Mouse (Mus musculus) neural tube, embryonic 15.5 days (tissue): Measurements from ENCODE around the gene Tmem253. TPM values are rescaled to one million over a fixed set of nuclear protein-coding genes. Genes with fewer than 3 reads are reported as not detected.

ENCODE experiments used
- ATAC-seq: fragments of 200-750 bp; cut with Nextera tagmentation; 2 replicates; pipeline ENCODE4 v1.8.0; 2017; ENCODE audit warnings: mild to moderate bottlenecking, moderate TSS enrichment, moderate library complexity; ENCODE audit not compliant: low FRiP score
- H3K27ac ChIP-seq: fragments of 300-500 bp; sonication (generic); replicated peaks from 2 replicates; pipeline ENCODE4 v1.5.1; 2015; ENCODE audit warnings: mild to moderate bottlenecking, inconsistent platforms
- H3K27me3 ChIP-seq: fragments of 300-500 bp; sonication (generic); replicated peaks from 2 replicates; pipeline ENCODE4 v1.6.1; 2015; ENCODE audit warnings: inconsistent platforms
- H3K36me3 ChIP-seq: fragments of 300-500 bp; sonication (generic); 2 replicates; pipeline ENCODE4 v1.6.1; 2015; ENCODE audit warnings: inconsistent platforms
- H3K4me1 ChIP-seq: fragments of 300-500 bp; sonication (generic); 2 replicates; pipeline ENCODE4 v1.6.1; 2015; ENCODE audit warnings: inconsistent platforms
- H3K4me2 ChIP-seq: fragments of 300-500 bp; sonication (generic); 2 replicates; pipeline ENCODE4 v1.6.1; 2015; ENCODE audit warnings: inconsistent platforms, mild to moderate bottlenecking, moderate library complexity
- H3K4me3 ChIP-seq: fragments of 300-500 bp; sonication (generic); replicated peaks from 2 replicates; pipeline ENCODE4 v1.5.1; 2015; ENCODE audit warnings: mild to moderate bottlenecking, inconsistent platforms
- H3K9ac ChIP-seq: fragments of 300-500 bp; sonication (generic); replicated peaks from 2 replicates; pipeline ENCODE4 v1.6.1; 2015; ENCODE audit warnings: mild to moderate bottlenecking, inconsistent platforms
- H3K9me3 ChIP-seq: fragments of 300-500 bp; sonication (generic); replicated peaks from 2 replicates; pipeline ENCODE4 v1.6.1; 2016; ENCODE audit warnings: inconsistent platforms
- WGBS: fragments of 180-500 bp; shearing (Covaris S2); methylation state at CpG from one replicate; pipeline ENCODE4 v1.1.7; 2015; ENCODE audit warnings: mixed read lengths; 5-methylcytosine and 5-hydroxymethylcytosine counted together
- polyA plus RNA-seq: library from polyadenylated mRNA; unstranded; fragments of >200 nt; fragmentation: Nextera tagmentation; extraction: Ambion mirVana; gene quantifications from 2 replicates; pipeline ENCODE4 v1.2.1, GENCODE M21; 2015

The Tmem253 gene
- polyA plus RNA-seq, 1 experiment from 2014 or later, result 0.88 TPM

DNA sequence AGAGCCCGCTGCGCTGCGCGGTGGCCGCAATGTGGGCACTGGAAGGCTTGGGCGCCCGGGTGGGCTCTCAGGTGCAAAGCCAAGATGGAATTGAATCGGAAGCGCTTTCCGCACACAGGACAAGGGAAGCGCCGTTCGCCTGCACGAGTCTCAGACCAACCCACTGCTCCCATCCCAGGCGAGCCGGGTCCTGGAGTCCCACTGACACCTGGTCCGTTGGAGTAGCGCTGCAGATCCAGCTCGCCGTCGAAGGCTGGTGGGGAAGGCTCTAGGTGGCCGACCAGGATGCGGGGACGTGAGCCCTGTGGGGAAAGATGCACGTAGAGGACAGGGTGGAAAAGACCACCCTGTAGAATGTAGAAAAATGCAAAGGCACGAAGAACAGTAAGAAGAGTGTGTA lies 6.1 kb upstream of the Tmem253 start:
- peak overlapping the region; percentile 32; the same call in 1 of the 2 replicates for H3K9ac ChIP-seq
- H3K4me2 ChIP-seq, result peak overlapping the region; percentile 54
- H3K36me3 ChIP-seq, result peaks cover 38% of the 10 kb centered on the region
- H3K27me3 ChIP-seq, result no peaks in the 10 kb centered on the region
- WGBS, result 45% methylated on average over 26 of the region's 26 CpGs
- H3K4me3 ChIP-seq, result peak overlapping the region; percentile 25
- no peaks in the 10 kb centered on the region for H3K9me3 ChIP-seq
- peaks cover 77% of the 10 kb centered on the region for H3K4me1 ChIP-seq
- no peak for ATAC-seq
- H3K27ac ChIP-seq, result peak overlapping the region; percentile 63

DNA sequence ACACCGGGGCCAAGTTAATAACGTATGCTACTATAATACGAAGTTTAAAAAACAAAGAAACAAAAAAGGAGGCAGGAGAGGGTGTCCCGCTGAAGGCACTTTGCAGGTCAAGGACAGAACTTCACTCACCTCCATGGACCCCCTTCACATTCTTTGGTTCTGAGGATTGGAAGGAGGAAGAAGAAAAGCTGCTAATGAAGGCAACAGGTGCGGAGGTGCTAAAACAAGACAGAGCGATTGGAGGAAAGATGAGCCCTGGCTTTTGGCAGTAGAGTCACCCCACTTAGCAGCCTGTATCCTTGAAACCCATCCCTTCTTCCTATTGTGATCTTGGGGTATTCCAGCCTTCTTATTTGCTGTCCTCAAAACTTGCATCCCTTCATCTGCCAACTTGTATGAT lies 5.6 kb upstream of the Tmem253 start:
- no peaks in the 10 kb centered on the region for H3K9me3 ChIP-seq
- peak overlapping the region; percentile 25 for H3K4me3 ChIP-seq
- H3K4me2 ChIP-seq, result peak overlapping the region; percentile 54
- peak overlapping the region; percentile 12 for H3K9ac ChIP-seq
- H3K4me1 ChIP-seq, result peaks cover 73% of the 10 kb centered on the region
- 44% methylated on average over 6 of the region's 6 CpGs for WGBS
- peaks cover 38% of the 10 kb centered on the region for H3K36me3 ChIP-seq
- ATAC-seq, result no peak
- H3K27me3 ChIP-seq, result no peaks in the 10 kb centered on the region
- H3K27ac ChIP-seq, result peak overlapping the region; percentile 94

DNA sequence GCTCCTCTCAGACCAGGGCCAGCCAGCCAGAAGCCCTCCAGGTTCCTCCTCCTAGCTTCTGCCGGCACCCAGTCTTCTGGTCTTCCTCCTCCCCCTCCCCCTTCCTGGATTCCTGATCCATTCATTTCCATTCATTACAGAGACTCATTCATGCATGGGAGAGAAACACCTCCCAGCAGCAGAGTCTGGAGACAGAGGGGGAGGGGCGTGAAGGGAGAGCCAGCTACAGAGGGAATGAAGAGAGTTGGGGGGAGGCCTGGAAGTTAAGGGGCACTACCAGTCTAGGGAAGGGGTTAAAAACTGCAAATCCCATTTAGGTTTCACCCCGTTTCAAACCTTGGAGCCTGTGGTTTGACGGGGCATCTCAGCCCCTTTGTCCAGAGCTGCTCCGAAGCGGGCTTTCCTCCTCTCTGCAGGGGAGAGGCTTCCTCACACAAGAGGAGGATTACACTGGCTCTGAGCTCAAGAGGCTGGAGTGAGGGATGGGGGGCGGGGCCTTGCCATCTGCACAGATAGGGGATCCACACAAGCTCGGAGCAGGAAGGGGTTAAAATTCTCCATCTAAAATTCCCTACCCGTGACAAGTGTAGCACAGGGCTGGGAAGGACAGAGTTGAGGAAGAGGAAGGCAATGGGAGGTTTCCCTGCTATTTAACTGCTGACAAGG lies 4.9 kb upstream of the Tmem253 start:
- peak; percentile 62 for ATAC-seq
- WGBS, result 4% methylated on average over 9 of the region's 9 CpGs
- Histone ChIP-seq H3K4me3 (peak overlapping the region; percentile 25), H3K36me3 (peaks cover 30% of the 10 kb centered on the region), H3K27me3 (no peaks in the 10 kb centered on the region), H3K9ac (peak overlapping the region; percentile 12), H3K27ac (peak overlapping the region; percentile 94), H3K4me1 (peaks cover 73% of the 10 kb centered on the region), H3K4me2 (peak overlapping the region; percentile 54), H3K9me3 (no peaks in the 10 kb centered on the region)

DNA sequence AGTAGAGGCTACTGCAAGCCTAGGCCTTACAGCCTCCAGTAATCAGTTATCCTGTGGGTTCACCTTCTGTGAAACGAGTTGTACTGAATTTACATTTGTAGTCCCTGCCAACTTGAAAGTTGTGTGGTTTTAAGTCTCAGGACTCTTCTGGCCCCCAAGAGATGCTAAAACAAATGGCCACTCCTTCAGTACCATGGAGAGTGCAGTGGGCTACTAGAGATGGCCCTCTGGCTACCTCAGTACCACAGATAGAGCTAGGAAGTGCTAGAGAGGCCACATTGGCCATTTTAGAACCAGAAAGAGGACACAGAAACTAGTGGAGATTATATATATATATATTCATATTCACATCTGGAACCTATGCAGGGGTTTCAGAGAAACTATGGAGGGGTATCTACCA lies 3.8 kb upstream of the Tmem253 start:
- peaks cover 19% of the 10 kb centered on the region for H3K36me3 ChIP-seq
- H3K4me3 ChIP-seq, result no peak overlapping the region
- no peaks in the 10 kb centered on the region for H3K27me3 ChIP-seq
- H3K9ac ChIP-seq, result no peak overlapping the region
- H3K4me1 ChIP-seq, result peaks cover 82% of the 10 kb centered on the region
- 47% methylated on average over 1 of the region's 1 CpGs for WGBS
- H3K4me2 ChIP-seq, result peak overlapping the region; percentile 11; the same call in 1 of the 2 replicates
- no peaks in the 10 kb centered on the region for H3K9me3 ChIP-seq
- no peak for ATAC-seq
- H3K27ac ChIP-seq, result peak overlapping the region; percentile 94

DNA sequence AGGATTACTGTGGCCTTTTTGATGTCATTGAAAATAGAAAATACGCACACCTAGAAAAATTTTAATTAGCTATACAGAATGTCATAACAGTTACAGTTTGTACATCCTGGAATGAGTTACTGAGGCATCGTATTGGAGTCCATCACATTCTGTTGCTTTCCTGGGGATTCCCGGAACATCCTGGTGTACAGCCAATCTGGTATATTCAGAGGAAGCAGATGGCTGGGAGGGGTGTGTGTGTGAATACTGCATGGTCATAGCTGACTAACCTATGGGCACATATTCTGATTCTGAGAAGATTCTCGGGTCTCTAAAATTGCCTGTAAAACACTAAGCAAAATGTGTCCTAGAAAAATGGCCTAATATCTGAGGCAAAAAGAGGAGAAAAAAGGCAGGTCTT lies 3.4 kb upstream of the Tmem253 start:
- H3K36me3 ChIP-seq, result peaks cover 15% of the 10 kb centered on the region
- ATAC-seq, result no peak
- peak overlapping the region; percentile 94 for H3K27ac ChIP-seq
- H3K9ac ChIP-seq, result no peak overlapping the region
- peak overlapping the region; percentile 68 for H3K4me2 ChIP-seq
- 34% methylated on average over 4 of the region's 4 CpGs for WGBS
- no peaks in the 10 kb centered on the region for H3K27me3 ChIP-seq
- peaks cover 85% of the 10 kb centered on the region for H3K4me1 ChIP-seq
- no peaks in the 10 kb centered on the region for H3K9me3 ChIP-seq
- no peak overlapping the region for H3K4me3 ChIP-seq

DNA sequence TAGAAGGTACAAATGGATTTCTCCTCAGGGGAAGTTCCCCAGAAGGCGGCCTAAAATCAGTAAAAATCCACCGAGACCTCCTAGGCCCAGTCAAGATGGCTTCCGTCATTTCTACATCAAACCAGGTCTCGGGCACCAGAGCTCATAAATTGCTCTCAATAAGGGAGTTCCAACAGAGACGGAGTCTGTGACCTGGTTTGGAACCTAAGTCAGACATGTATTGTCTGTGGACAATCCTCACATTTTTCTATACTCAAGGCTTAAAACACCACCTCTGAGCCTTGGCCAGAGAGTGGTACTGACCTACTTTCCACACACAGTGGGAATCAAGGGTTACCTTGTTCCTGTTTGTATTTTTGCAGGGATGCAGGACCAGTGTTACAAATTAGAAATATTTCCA lies 2.9 kb upstream of the Tmem253 start:
- Histone ChIP-seq H3K4me2 (peak overlapping the region; percentile 68), H3K36me3 (peaks cover 11% of the 10 kb centered on the region; the same call in 1 of the 2 replicates), H3K27ac (peak overlapping the region; percentile 94), H3K9ac (0 out of 2 replicates have a peak overlapping the region, but pooled peaks have one; percentile 15), H3K4me3 (peak overlapping the region; percentile 59), H3K27me3 (no peaks in the 10 kb centered on the region), H3K4me1 (peaks cover 81% of the 10 kb centered on the region), H3K9me3 (no peaks in the 10 kb centered on the region)
- WGBS, result 28% methylated on average over 5 of the region's 5 CpGs
- no peak for ATAC-seq

DNA sequence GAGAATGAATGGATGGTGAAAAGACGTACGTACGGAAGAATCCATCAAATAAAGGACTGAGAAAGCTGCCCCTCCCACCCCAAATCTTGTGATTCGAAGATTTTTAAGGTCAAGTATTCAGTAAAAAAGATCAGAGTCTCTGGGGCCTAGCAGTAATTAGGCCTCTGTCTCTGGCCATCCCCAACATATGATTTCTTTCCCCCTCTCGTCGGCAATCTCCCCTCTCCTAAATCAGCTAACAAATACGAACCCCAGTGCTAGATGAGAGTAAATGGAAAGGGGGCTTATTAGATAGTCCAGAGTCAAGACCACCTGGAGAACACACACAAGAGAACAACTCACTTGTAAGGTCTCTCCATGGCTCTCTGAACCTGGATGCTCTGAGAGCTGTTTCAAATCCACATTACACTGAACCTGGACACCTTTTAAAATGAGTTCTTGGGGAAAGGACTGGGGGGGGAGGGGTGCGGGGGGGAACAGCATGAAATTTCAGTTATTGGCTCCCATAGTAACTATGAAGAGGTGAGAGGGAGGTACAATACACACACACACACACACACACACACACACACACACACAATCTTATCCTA lies 2.3 kb upstream of the Tmem253 start:
- no peak for ATAC-seq
- no peaks in the 10 kb centered on the region for H3K27me3 ChIP-seq
- peaks cover 10% of the 10 kb centered on the region; the same call in 1 of the 2 replicates for H3K36me3 ChIP-seq
- H3K9me3 ChIP-seq, result no peaks in the 10 kb centered on the region
- peak overlapping the region; percentile 94 for H3K27ac ChIP-seq
- peaks cover 82% of the 10 kb centered on the region for H3K4me1 ChIP-seq
- H3K4me2 ChIP-seq, result peak overlapping the region; percentile 68
- peak overlapping the region; percentile 79; the same call in 1 of the 2 replicates for H3K9ac ChIP-seq
- WGBS, result 16% methylated on average over 8 of the region's 8 CpGs
- H3K4me3 ChIP-seq, result peak overlapping the region; percentile 59

DNA sequence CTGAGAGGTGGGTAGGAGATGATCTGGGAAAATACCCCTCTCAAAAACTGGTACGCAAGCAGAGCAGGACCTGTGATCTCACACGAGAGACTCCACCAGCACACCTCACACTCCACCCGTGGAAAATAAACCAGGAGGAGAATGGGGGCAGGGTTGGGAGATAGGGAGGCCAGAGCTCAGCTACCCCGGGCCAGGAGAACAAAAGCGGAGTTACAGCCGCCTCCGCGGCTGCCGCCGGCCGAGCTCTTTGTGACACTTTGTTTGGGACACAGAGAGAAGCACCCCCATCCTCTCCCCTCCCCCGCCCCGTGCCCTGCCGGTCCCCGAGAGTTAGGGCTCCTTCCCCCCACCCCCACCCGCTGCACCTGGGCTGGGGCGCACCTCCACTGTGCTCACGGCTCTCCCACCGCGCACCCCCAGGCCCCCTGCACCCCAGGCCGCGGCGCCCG lies 1.7 kb upstream of the Tmem253 start:
- ATAC-seq, result peak; percentile 18
- H3K9ac ChIP-seq, result peak overlapping the region; percentile 79
- H3K27ac ChIP-seq, result peak overlapping the region; percentile 94
- H3K4me3 ChIP-seq, result peak overlapping the region; percentile 59
- H3K4me1 ChIP-seq, result peaks cover 82% of the 10 kb centered on the region
- 2% methylated on average over 17 of the region's 24 CpGs for WGBS
- H3K36me3 ChIP-seq, result 0 out of 2 replicates have a peak, but pooled peaks cover 4% of the 10 kb centered on the region
- H3K27me3 ChIP-seq, result no peaks in the 10 kb centered on the region
- peak overlapping the region; percentile 68 for H3K4me2 ChIP-seq
- no peaks in the 10 kb centered on the region for H3K9me3 ChIP-seq

DNA sequence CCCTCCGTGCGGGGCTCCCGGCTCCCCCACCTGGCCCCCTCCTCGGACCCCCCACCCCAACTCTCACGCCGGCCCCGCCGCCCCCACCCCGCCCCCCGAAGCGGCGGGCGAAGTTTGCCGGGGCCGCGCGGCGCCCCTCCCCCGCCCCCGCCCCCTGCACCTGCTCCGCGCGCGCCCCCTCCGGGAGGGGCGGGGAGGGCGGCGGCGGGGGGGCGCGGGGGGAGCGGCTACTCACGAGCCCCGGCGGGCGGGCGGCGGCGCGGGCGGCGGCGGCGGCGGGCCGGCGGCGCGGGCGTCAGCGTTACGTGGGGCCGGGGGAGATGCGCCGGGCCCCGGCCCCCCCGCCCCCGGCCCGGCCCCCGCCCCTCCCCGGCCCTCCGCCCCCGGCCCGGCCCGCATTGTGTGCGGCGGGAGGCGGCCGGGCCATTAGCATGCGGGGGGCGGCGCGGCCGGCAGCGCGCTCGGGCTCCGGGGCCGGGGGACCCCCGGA lies 1.1 kb upstream of the Tmem253 start:
- H3K36me3 ChIP-seq, result no peaks in the 10 kb centered on the region
- peak; percentile 12; the same call in 1 of the 2 replicates for ATAC-seq
- no peaks in the 10 kb centered on the region for H3K9me3 ChIP-seq

DNA sequence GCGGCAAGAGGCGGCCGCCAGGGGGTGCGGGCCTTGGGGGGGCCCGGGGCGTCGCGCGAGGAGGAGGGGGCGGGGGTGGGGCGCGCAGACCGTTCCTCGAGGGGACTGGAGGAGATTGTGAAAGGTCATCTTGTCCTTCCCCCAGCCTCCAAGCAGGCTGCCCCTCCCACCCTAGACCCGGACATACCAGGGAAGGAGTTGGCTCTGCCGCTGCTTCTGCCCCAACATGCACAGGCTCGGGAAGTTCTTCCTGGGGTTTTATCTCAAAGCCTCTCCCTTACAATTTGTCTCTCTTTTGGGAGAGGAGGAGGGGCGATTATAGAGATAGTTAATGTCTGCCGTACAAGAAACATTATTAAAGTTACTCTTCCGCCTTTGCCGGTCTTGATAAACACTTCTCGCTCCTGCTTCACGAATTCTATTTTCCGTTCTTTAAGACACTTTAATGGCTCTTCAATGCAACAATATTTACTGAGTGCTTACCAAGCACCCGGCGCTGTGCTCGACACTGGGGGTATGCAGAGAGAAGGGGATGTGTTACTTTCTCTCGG lies 622 bp upstream of the Tmem253 start:
- peak; percentile 12; the same call in 1 of the 2 replicates for ATAC-seq
- Histone ChIP-seq H3K27me3 (no peaks in the 10 kb centered on the region), H3K36me3 (no peaks in the 10 kb centered on the region), H3K9ac (peak overlapping the region; percentile 79), H3K27ac (peak overlapping the region; percentile 94), H3K4me1 (peaks cover 76% of the 10 kb centered on the region), H3K4me2 (peak overlapping the region; percentile 68), H3K9me3 (no peaks in the 10 kb centered on the region), H3K4me3 (peak overlapping the region; percentile 59)
- WGBS, result under 1% methylated on average over 21 of the region's 28 CpGs

More for the DNA sequence above, 1.1 kb upstream of the Tmem253 start:
- Histone ChIP-seq H3K4me2 (peak overlapping the region; percentile 68), H3K4me3 (peak overlapping the region; percentile 59), H3K4me1 (peaks cover 82% of the 10 kb centered on the region), H3K27ac (peak overlapping the region; percentile 94), H3K27me3 (no peaks in the 10 kb centered on the region), H3K9ac (peak overlapping the region; percentile 79)
- WGBS, result 0% methylated on average over 6 of the region's 80 CpGs

DNA sequence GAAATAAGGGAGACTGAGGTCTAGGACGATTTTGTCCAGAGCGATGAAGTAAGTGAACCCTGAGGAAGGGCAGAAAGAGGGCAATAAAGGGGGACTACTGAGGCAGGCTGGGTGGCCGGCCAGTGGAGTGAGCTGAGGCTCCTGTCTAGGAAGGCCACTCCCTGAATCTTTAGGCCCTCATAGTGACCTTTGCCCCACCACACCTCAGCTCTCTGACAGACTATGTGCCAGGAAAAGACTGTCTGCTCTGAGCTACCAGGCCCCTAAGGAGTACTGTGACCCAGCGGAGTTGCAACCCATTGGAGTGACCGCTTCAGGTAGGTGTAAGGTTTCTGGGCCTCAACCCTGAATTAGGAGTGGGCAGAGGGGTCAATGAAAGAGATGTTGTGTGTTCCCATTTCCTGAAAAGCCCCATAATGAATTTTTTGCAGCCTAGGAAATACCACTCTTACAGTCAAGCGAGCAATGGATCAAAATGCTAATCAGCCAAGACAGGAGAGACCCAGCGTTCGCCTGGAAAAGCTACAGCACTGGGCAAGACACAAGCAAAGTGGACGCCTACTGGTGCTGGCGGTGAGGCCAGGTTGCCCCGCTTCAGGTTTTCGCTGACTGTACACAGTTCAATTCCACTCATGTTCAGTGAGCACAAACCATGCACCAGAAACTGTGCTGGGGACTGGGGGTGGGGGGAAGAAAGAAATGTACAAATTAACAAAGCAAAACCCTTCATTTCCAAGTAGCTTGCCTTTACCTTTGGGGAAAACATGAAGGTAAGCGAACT lies 1.4 kb downstream of the Tmem253 start:
- Histone ChIP-seq H3K4me3 (no peak overlapping the region), H3K36me3 (no peaks in the 10 kb centered on the region), H3K27ac (peak overlapping the region; percentile 33; the same call in 1 of the 2 replicates), H3K4me2 (no peak overlapping the region), H3K9me3 (no peaks in the 10 kb centered on the region), H3K27me3 (no peaks in the 10 kb centered on the region), H3K9ac (0 out of 2 replicates have a peak overlapping the region, but pooled peaks have one; percentile 5), H3K4me1 (peaks cover 70% of the 10 kb centered on the region)
- WGBS, result 67% methylated on average over 13 of the region's 13 CpGs
- ATAC-seq, result no peak
